Mouse (Mus musculus): ENCODE results near the gene Myl6b. TPM values are rescaled to one million over a fixed set of nuclear protein-coding genes. Genes with fewer than 3 reads are reported as not detected.
A peak's percentile ranks its signal among the peaks of the same experiment; 100 is the strongest.
"Not testable (repeated sequence)": the region's sequence is repeated elsewhere in the genome, so short reads cannot be mapped to it uniquely, and the experiment has no call there.

Gene Myl6b
- total RNA-seq, 1 experiment from 2014 or later = not detected

DNA sequence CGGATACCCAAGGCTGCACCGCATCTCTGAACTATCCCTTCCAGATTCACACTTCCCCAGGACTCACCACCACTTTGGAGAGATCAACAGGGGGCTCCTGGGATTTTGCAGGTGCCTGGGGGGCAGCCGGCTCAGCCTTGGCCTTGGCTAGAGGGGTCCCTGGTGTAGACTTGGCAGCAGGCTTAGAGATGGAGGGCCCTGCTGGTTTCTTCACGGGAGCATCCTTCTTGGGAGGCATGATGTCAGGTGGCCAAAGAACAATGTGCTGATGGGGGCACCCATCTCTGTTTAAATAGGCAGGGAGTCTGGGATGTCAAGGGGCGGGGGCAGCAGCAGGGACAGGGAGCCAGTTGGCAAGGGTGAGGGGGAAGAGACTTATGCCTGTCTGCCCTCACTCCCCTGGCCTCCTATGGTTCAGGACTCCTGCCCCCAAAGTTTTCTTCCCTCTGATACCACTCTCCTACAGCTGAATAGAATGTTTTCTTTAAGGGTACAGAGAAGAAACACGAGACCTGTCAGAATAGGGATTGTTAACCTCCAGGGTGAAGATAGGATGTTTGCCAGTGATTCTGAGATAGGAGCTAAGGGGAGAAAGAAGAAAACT is 1.2 kb downstream of the Myl6b start:
- no peak for ATAC-seq (replicated peaks; ENCODE audit: insufficient number of reproducible peaks, low FRiP score, low TSS enrichment, poor library complexity, severe bottlenecking)

DNA sequence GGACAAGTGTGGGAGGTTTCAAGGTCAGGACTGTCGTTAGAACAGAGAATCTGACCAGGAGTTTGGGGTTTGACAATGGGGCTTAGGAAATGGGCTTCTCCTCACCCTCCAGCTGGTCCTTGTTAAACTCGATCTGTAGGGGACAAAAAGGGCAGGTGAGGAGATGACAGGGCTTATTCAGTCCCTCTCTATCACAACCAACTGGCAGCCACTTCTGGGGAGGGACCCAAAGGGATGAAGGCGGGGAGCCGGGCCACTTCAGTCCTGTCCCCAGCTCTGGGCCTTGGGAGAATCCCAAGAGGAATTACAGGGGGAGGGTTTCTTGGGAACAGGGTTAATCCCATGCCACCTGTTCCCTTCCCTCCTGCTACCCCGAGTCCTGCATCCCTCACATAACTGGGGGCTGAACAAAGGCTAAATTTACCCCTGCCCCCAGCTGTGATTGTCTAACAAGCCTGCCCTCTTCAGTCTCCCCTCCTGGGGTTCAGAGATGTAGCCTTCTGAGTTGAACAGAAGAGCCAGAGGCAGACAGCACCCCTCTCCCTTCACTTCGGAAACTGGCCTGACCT is 1.9 kb downstream of the Myl6b start:
- ATAC-seq (replicated peaks; ENCODE audit: insufficient number of reproducible peaks, low FRiP score, low TSS enrichment, poor library complexity, severe bottlenecking) = no peak

GRCm38 (mm10) chr10:128495903-128496302 is 2.6 kb downstream of the Myl6b start:
- no peak for ATAC-seq (replicated peaks; ENCODE audit: insufficient number of reproducible peaks, low FRiP score, low TSS enrichment, poor library complexity, severe bottlenecking)

DNA sequence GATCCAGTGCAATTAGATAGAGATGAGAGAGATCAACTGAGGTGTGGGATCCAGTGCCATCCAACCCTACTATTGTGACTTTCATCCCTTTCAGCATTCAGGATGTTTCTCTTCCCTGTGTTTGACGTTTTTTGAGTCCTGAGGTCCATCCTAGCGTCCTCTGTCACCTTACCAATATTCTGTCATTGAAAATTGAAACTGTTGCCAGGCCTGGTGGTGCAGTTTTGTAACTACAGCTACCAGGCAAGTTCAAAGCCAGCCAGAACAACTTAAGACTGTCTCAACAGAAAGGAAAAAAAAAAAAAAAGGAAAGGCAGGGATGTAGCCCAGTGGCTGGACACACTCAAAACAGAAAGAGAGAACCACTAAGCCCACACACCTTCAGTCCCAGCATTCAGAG is 3.2 kb downstream of the Myl6b start:
- no peak for ATAC-seq (replicated peaks; ENCODE audit: insufficient number of reproducible peaks, low FRiP score, low TSS enrichment, poor library complexity, severe bottlenecking)

- ATAC-seq (replicated peaks; ENCODE audit: insufficient number of reproducible peaks, low FRiP score, low TSS enrichment, poor library complexity, severe bottlenecking) = no peak
These were observed 3.7 kb downstream of the Myl6b start for GRCm38 (mm10) chr10:128494667-128495245.

DNA sequence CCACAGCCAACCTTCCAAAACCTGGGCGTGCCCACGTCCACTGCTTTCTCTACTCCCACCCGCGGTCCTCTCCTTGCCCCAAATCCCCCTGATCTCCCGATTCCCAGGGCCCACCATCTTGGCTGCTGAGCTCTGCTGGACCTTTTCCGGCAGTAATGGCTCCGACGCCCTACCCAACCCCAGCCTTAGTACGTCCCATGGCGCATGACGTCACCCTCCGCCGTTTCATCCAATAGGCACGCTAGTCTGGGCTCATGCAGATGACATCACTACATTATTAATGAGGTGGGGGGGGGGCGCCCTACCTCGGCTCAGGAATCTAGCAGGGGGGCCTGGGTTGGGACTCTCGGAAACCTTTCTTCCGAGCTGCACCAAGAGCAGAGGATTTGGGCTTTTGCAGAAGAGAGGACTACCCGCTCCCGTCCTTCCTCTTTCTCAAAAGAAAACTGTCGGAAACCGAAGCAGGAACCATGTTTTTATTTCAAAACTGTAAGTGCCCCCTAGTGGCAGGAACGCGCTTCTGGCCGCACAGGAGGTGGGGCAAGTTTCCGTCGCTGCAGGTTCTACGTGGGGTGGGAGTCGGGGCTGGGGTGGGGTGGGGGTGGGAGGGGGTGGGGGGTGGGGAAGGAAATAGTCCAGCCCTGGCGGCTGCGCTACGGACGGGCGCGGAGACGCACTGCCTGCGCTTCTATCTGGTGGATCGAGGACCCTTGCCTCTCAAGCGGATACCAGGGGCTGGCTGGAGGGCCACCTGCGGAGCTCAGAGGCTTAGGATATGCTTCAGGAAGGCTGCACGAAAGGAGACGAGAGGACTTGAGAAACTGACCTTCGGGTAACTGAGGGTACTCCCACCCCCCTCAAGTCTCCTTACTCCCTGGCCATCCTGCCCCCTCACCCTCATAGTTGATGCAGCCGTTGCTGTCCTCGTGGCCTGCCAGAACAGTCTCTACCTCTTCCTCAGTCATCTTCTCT is 4.5 kb downstream of the Myl6b start, which contains the start of gene Myl6:
TSS of gene Myl6 (minus strand) at position 451 of the 972 bp plus-strand sequence.
- peak; percentile 66 for ATAC-seq (replicated peaks; ENCODE audit: insufficient number of reproducible peaks, low FRiP score, low TSS enrichment, poor library complexity, severe bottlenecking)

GRCm38 (mm10) chr10:128493319-128493694 is 5.2 kb downstream of the Myl6b start:
- ATAC-seq (replicated peaks; ENCODE audit: insufficient number of reproducible peaks, low FRiP score, low TSS enrichment, poor library complexity, severe bottlenecking) = no peak; the same call in 1 of the 2 replicates

DNA sequence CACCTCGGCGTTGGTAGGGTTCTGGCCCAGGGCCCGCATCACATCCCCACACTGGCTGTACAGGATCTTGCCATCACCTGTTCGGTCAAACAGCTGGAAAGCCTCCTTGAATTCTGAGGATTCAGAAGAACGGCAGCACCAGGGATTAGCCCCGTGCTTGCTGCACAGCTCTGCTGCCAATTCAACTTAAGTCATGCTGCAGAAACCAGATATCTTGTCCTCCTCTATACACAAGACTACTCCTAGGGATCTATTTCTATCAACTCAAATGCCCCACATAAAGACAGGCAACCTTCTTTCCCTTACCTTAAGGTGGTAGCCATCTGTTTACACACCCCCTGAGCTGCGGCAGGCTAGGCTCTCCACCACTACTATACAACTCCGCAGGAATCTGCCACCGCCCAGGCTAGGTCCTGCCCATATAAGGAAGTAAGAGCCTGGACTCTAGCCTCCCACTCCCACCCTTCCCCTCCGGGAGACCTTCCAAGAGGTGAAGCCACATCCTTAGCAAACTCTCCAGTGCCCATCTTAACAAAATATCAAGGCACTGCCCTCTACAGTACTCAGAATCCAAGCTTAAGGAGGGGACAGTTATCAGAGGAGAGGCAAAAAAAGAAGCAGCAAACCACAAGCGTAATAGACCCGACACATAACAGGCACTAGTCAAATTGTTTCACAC is 5.7 kb downstream of the Myl6b start:
- ATAC-seq (replicated peaks; ENCODE audit: insufficient number of reproducible peaks, low FRiP score, low TSS enrichment, poor library complexity, severe bottlenecking) = no peak

DNA sequence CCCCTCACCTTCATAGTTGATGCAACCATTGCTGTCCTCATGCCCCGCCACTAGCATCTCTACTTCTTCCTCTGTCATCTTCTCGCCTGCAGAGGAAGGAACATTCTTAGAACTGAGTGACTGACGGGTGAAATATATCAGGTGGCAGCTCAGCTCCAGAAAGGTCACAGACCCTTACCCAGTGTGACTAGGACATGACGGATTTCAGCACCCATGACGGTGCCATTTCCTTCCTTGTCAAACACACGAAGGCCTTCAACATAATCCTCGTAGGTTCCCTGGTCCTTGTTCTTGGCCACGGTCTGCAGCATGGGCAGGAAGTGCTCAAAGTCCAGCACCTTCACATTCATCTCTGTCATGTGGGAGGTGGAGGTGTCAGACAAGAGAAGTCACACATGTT is 6.4 kb downstream of the Myl6b start:
- not testable (repeated sequence) for ATAC-seq (replicated peaks; ENCODE audit: insufficient number of reproducible peaks, low FRiP score, low TSS enrichment, poor library complexity, severe bottlenecking)

- ATAC-seq (replicated peaks; ENCODE audit: insufficient number of reproducible peaks, low FRiP score, low TSS enrichment, poor library complexity, severe bottlenecking) = no peak
These were observed 7.0 kb downstream of the Myl6b start for GRCm38 (mm10) chr10:128491495-128491894.

- no peak for ATAC-seq (replicated peaks; ENCODE audit: insufficient number of reproducible peaks, low FRiP score, low TSS enrichment, poor library complexity, severe bottlenecking)
These were observed 7.6 kb downstream of the Myl6b start for GRCm38 (mm10) chr10:128490912-128491311.

- no peak for ATAC-seq (replicated peaks; ENCODE audit: insufficient number of reproducible peaks, low FRiP score, low TSS enrichment, poor library complexity, severe bottlenecking)
These were observed 8.3 kb downstream of the Myl6b start for GRCm38 (mm10) chr10:128490232-128490631.

- no peak for ATAC-seq (replicated peaks; ENCODE audit: insufficient number of reproducible peaks, low FRiP score, low TSS enrichment, poor library complexity, severe bottlenecking)
These were observed 8.7 kb downstream of the Myl6b start for GRCm38 (mm10) chr10:128489785-128490184.

GRCm38 (mm10) chr10:128489380-128489779 is 9.1 kb downstream of the Myl6b start:
- peak; percentile 45 for ATAC-seq (replicated peaks; ENCODE audit: insufficient number of reproducible peaks, low FRiP score, low TSS enrichment, poor library complexity, severe bottlenecking)

DNA sequence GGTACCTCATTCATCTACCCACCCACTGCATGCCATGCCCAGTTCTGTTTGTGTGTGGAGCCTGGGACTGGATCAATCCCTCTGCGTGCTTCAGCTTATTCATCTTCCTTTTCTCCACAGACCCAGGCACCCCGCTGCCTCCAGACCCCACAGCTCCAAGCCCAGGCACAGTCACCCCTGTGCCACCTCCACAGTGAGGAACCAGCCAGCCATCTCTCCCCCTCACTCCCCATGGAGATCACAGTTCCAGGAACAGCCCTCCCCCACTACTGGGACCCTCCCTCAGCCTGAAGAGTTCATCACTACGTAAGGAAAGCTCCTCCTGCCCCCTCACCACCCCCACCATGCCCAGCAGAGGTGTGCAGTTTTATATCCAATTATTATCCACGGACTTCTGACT is 9.7 kb downstream of the Myl6b start:
- no peak for ATAC-seq (replicated peaks; ENCODE audit: insufficient number of reproducible peaks, low FRiP score, low TSS enrichment, poor library complexity, severe bottlenecking)

GRCm38 (mm10) chr10:128487861-128488712 is 10.4 kb downstream of the Myl6b start:
- ATAC-seq (replicated peaks; ENCODE audit: insufficient number of reproducible peaks, low FRiP score, low TSS enrichment, poor library complexity, severe bottlenecking) = no peak

GRCm38 (mm10) chr10:128486370-128486769 is 12.1 kb downstream of the Myl6b start:
- no peak for ATAC-seq (replicated peaks; ENCODE audit: insufficient number of reproducible peaks, low FRiP score, low TSS enrichment, poor library complexity, severe bottlenecking)

DNA sequence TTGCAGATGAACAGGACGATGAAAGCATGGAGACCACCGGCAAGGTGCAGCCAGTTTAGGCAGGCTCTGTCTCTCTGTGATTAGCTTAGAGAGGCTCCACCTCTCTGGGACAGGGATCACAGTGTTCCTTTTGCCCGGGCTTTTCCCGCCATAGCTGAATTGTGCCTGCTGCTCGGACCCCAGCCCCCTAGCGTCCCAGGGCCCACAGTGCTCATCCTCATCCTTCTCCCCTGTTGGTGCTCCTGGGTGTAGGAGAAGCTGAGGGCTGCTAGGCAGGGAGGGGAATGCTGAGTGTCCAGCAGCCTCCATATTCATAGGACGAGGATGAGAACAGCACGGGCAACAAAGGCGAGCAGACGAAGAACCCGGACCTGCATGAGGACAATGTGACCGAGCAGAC is 24.1 kb downstream of the Myl6b start:
- ATAC-seq (replicated peaks; ENCODE audit: insufficient number of reproducible peaks, low FRiP score, low TSS enrichment, poor library complexity, severe bottlenecking) = no peak
